Mouse (Mus musculus) thymus, postnatal 36 days (tissue): ENCODE results near the gene Gm5269.

Source experiments
- DNase-seq, 2 experiments: peaks; one replicate each; pipeline ENCODE4 v3.0.0; 2022; ENCODE audit warnings: mixed read lengths in 2 of 2

Gene Gm5269

DNA sequence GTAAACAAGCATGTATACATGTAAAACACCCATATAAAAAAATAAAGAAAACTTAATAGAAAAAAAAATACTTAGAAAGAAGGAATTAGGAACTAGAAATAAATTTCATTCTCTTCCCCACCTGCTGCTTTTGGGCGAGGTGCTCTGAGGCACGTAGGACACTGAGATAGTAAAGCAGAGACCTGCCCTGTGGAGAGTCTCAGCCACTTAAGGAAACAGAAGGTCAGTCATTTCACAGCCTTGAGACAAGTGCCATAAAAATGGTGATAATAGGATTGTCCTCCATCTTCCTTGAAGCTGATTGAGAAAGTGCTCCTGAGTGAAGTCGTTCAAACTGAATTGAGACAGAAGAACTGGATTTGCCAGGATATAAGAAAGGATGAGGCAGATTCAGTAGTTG is 12.6 kb downstream of the Gm5269 start:
- no peak for DNase-seq

DNA sequence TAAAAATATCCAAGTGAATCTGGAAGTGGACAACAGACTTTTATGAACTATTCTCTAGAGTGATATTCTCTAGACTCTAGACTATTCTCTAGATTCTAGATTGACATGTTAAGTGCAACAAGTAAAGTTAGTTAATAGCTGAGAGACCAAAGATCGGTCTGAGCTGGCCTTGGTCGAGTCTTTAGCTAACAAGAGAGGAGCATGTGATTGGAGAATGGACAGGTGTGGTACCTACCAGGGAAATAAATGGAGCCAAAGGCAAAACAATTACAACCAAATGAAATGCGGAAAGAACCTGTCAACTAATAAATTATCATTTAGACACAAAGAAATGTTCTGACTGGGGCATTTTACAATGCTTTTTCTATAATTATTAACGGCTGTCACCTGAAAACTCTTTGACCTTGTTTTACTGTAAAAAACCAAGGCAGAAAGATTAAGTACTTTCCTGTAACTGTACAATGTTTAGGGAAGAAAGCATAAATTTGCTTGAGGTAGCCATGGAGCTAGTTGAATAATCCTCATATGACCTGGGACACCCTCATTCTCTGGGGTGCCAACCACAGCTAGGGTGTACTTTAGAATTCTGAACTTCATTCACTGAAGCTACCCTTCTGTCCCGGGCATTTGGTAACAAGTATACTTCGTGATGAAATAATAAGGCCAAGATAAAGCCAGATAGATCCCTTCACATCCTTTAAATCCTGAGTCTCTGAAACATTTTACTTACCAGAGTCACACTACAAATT is 13.4 kb downstream of the Gm5269 start:
- no peak for DNase-seq

DNA sequence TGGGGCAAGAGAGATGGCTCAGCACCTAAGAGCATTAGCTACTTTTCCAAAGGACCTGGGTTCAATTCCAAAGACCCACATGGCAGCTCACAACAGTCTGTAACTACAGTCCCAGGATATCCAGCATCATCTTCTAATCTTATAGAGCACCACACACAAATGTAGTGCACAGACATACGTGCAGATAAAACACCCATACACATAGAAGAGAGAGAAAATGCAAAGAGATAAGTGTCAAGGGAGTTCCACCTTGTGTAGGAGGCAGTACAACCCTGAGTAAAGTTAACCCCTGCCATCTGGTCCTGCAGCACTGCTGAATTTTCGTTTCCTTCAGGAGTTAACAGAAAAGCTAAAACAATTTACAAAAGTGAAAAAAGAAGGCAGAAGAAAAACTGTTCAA is 14.4 kb downstream of the Gm5269 start:
- no peak for DNase-seq

DNA sequence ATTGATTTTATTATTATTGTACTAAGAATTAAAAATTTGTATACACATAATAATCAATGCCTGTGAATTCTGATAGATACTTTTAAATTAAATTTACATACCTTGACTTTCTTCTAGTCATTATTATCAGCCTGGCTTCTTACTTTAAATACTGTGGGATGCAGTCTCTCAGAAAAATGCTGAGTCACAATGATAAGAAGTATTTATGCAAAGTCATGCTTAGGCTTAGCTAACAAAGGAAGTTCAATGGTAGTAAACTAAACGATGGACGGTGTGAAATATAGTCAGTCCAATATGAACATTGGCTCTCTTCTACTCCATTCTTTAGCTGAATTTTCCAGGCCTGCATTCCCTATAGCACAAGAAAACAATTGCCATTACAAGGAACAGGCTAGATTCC is 16.8 kb downstream of the Gm5269 start:
- no peak for DNase-seq

DNA sequence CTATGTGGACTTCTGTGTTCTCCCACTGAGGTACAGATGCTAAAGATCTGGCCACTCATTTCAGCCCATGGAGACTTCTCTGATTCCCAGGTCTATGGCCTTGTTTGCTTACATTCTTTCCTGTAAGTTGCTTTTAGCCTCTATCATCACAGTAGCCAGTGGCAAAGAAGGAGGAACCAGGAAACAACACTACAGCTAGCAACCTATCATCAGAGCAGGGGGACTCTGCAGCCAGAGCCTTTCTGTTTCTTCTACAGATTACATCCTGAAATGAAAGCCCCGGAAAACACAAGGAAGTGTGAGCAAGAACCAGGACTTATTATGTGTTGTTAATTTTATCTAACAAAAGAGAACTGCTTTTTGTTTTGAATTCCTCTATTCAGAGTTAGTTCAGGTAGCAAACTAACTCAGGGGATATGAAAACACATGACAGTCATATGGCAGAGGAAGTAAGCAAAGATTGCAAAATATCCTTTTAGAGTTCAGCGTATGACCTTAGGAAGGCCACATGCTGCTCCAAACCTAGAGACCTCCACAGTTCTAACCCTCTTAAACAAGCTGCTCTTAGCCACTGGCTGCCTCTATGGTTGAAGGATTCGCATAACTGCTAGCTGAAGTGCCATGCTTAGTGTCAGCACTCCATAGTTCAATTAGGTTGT is 21.5 kb downstream of the Gm5269 start:
- no peak for DNase-seq

DNA sequence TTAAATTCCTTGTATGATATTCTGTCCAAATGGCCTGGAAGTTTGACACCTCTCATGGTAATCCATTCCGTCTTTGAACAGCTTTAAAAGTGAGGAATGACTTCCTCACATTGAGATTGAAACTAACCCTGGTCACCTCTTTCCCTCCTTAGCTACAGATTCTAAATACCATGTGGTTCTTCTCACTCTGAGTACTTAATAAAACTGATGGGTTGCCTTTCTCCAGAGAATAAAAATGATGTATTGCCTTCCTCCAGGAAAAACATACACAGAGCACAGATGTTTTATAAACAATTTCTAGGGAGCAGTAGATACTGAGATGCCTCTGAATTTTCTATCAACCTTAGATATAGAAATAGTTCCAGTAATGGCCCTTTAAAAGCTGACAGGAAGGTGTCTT is 22.0 kb downstream of the Gm5269 start:
- DNase-seq: no peak

DNA sequence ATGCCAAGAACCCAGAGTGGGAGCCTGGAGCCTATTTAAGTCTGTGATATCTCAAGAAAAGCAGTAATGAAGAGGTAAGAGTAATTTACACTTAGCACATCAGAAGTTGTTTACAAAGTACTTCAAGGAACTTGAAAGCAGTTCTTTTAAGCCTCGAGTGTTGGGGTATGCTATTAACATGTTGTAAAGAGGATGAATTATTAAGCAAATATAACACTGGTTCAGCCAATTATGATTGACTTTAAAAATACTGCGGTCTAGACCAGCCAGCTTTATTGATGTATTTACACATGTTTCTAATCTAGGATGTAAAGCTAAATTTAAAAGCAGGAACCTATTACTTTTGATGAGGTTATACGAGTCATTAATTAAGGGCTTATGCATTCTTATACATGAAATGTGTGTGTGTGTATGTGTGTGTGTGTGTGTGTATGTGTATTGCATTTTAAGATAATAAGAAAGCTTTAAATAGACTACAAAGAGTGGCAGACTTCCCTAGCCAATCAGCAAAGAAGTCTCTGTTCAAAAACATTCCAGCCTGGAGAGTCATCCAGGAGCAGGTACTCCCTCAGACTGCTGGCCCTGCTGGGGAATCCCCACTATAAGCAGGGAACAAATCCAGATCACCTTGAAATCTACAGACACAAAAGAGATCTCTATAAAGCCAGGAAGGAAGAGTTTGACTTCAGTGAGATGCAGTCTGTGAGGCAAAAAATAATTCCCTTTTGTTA is 23.6 kb downstream of the Gm5269 start:
- no peak for DNase-seq

DNA sequence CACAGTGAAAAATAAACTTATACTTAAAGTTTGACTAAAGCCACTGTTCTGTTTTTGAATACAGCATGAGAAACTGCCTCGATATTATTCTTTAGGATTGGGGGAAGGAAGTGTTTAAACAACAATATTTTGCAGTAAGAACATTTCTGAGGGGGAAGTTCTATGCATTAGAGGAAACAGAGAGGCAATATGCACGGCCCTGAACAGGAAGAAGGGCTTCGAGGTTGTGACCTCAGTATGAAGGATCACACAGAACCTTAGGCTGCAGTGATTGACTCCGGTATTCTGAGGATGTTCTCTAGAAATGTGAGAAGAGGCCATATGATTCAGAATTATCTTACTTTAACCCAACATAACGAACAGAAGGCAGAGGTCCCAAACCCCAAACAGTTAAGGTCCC is 24.3 kb downstream of the Gm5269 start:
- DNase-seq: no peak

DNA sequence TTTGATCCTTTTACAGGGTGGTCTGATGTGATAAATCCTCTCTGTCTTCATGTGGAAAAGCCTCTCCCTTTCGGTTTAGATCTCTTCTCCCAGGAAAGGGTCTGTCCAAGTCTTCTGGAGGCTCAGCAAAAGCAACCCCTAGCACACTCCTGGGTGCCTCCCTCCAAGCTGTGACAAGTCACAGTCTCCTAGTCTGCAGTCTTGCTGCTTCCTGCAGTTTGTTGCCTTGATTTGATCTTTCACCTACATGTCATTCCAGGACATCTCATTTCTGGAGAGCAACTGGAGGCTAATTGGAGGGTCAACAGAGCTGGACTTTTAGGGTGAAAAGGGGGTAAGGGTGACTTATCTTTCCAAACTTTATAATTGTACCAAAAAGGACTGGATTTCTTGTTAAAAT is 24.8 kb downstream of the Gm5269 start:
- DNase-seq: no peak

DNA sequence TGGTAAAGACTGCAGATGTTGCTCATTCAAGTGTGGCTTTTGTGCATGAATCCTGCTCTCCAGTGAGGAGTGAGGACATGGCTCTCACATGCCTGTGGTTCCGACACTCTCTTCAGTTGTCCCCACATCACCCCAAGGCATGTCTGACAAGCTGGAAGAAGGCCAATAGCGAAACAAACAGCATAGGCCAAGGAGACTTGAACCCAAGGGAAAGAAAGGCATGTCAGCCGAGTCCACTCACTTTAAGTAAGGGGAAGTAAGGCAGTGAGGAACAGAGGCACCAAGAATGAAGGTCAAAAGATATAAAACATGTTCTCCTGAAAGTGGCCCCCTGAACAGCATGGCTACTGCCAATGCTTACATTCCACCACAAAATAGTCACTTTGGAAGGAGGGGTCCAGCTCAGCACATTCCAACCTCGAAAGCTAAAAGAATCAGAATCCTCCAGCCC is 25.5 kb downstream of the Gm5269 start:
- no peak for DNase-seq

DNA sequence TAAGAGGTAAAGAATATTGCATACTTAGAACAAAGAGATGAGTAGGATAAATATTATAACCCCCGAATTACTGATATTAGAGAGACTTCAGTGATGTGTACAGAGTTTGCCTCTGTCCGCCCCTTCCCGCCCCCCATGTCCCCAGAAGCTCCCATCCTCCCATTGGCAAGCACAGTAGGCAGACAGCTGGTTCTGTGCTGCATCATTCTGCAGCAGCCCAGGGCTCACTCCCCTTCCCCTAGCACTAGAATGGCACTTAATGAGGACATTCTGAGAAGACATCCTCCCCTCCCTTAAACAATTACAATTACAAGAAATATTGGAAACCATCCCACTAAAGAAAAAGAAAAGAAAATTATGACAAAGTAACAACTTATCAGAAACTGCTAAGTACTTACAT is 26.4 kb downstream of the Gm5269 start:
- DNase-seq: no peak

DNA sequence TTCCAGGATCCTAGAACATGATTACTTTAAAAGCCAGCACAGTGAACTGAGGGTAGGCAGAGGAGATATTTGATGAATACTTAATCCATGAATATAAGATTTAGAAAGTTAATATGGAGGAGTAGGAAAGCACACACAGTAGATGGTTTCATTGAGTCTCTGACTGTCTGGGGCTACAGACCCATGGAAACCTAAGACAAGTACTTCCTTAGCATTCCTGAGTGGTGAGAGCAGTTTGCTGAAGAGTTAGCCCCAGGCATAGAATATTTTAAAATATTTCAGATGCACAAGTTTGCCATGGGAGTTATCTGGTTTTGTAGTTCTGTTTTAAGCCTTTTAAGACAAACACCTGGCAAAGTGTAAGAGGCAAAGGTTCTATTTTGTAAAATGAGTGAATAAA is 28.9 kb downstream of the Gm5269 start:
- no peak for DNase-seq

DNA sequence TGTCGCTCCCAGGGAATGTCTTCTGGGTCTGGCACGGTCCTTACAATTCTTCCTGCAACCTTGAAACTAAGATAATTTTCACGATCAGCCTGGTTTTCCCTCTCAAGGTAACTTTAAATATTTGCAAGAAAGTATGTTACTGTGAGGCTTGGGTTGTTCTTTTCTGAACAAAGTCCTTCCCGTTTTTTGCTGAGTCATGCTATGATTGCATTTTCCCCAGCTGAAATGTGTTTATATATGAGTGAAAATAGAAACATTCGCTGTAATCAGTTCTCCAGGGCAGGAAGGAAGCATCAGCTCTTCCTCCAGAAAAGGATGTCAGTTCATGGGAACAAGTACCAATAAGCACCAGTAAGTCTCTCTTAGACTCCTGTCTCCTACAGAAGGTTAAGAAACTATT is 29.7 kb downstream of the Gm5269 start:
- DNase-seq: no peak

DNA sequence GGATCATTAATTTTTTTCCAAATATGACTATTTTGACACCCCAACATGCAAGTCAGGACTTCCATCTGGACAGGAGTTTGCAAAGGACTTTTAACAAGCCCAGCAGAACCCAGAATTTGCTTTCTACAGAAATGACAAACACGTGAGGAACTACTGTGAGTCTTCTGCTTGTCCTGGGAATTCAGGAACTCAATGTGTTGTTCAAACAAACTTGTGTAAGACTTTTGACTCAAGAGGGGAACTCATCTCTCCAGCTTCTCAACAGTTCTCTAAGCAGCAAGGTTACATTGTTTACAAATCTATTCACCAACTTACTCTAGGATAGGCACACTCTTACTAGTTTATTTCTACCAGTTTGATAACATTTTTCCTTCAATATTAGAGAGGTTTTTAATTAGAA is 32.0 kb downstream of the Gm5269 start:
- DNase-seq: no peak

DNA sequence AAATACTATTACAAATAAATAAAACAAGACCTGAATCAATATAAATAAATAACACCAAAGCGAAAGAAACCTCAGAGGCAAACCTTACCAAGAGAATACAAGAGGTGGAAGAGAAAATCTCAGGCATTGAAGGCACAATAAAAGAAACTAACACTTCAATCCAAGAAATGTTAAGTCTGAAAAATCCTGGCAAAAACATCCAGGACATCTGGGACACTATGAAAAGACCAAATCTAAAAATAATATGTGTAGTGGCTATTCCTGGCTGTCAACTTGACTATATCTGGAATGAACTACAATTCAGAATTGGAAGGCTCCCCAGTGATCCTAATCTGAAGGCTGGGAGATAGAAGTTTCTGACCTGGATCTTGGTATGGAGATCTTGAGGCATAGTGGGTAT is 44.6 kb downstream of the Gm5269 start:
- DNase-seq: no peak
